Mouse (Mus musculus) CH12.LX (cell line): ENCODE results near the gene Cep350. TPM values are rescaled to one million over a fixed set of nuclear protein-coding genes. Genes with fewer than 3 reads are reported as not detected.

Source experiments
- DNase-seq: peaks from one replicate; pipeline ENCODE4 v3.0.0-alpha.2; 2013; ENCODE audit errors: extremely low read depth
- H3K27ac ChIP-seq: 2 replicates; pipeline ENCODE4 v1.5.1; 2012; ENCODE audit warnings: low read depth, mild to moderate bottlenecking, control low read depth, moderate library complexity; ENCODE audit not compliant: insufficient read depth
- H3K27me3 ChIP-seq: replicated peaks from 2 replicates; pipeline ENCODE3; 2012; ENCODE audit warnings: inconsistent platforms
- H3K36me3 ChIP-seq, 2 experiments: replicated peaks in 1 of 2; 2 replicates each; pipeline versions ENCODE3 to v1.6.1; 2012; ENCODE audit warnings: inconsistent platforms in 1 of 2, low read length in 1 of 2, mild to moderate bottlenecking in 1 of 2, mixed read lengths in 1 of 2, moderate library complexity in 1 of 2; ENCODE audit not compliant: control insufficient read depth in 1 of 2, insufficient read depth in 1 of 2
- H3K4me1 ChIP-seq, 2 experiments: 2 replicates each; pipeline ENCODE4 v1.6.1; 2012; ENCODE audit warnings: inconsistent platforms in 1 of 2, moderate library complexity in 1 of 2; ENCODE audit not compliant: insufficient read depth in 2 of 2, control insufficient read depth in 1 of 2
- H3K4me2 ChIP-seq: 2 replicates; pipeline ENCODE4 v1.6.1; 2012; ENCODE audit warnings: low read depth, mild to moderate bottlenecking, control low read depth; ENCODE audit not compliant: poor library complexity, insufficient read depth, severe bottlenecking
- H3K4me3 ChIP-seq, 3 experiments: fragments of 150-350 bp in 1 of 3; sonication (generic) in 1 of 3; replicated peaks in 1 of 3; 2 replicates each; pipeline versions ENCODE3 to v1.5.1; 2011 to 2012; ENCODE audit warnings: low read depth in 2 of 3, low read length in 2 of 3, mild to moderate bottlenecking in 2 of 3, moderate library complexity in 2 of 3, control low read depth in 1 of 3, improper control_type of control experiment in 1 of 3, inconsistent platforms in 1 of 3, mixed read lengths in 1 of 3; ENCODE audit not compliant: poor library complexity in 1 of 3
- H3K79me2 ChIP-seq: replicated peaks from 2 replicates; pipeline ENCODE4 v1.6.1; 2012; ENCODE audit warnings: mild to moderate bottlenecking, moderate library complexity; ENCODE audit not compliant: control insufficient read depth, poor library complexity, insufficient read depth, severe bottlenecking; ENCODE audit errors: extremely low read depth
- H3K9ac ChIP-seq: 2 replicates; pipeline ENCODE4 v1.6.1; 2012; ENCODE audit warnings: low read depth, mild to moderate bottlenecking, control low read depth, moderate library complexity; ENCODE audit not compliant: insufficient read depth
- H3K9me3 ChIP-seq: replicated peaks from 2 replicates; pipeline ENCODE3; 2012; ENCODE audit warnings: low read length, inconsistent platforms, mixed read lengths
- BHLHE40 ChIP-seq: IDR thresholded peaks from 2 replicates; pipeline ENCODE4 v1.6.1; 2011; ENCODE audit warnings: mild to moderate bottlenecking, low read depth, low read length, improper control_type of control experiment
- E2F4 ChIP-seq: IDR thresholded peaks from 2 replicates; pipeline ENCODE4 v1.6.1; 2011; ENCODE audit warnings: low read depth, low read length, improper control_type of control experiment; ENCODE audit not compliant: insufficient replicate concordance
- GABPA ChIP-seq: IDR thresholded peaks from 2 replicates; pipeline ENCODE4 v1.6.1; 2012; ENCODE audit warnings: low read depth, low read length, improper control_type of control experiment, inconsistent platforms; ENCODE audit not compliant: insufficient replicate concordance
- KAT2A ChIP-seq: IDR thresholded peaks from 2 replicates; pipeline ENCODE4 v1.6.1; 2012; ENCODE audit warnings: low read length, improper control_type of control experiment, inconsistent platforms; ENCODE audit not compliant: insufficient replicate concordance
- MAFK ChIP-seq: IDR thresholded peaks from 2 replicates; pipeline ENCODE4 v1.6.1; 2011; ENCODE audit warnings: low read length, improper control_type of control experiment; ENCODE audit not compliant: insufficient replicate concordance
- MAX ChIP-seq: IDR thresholded peaks from 2 replicates; pipeline ENCODE4 v1.6.1; 2011; ENCODE audit warnings: low read length, improper control_type of control experiment
- NELFE ChIP-seq: IDR thresholded peaks from 2 replicates; pipeline ENCODE4 v1.6.1; 2011; ENCODE audit warnings: low read depth, low read length, improper control_type of control experiment
- NRF1 ChIP-seq: IDR thresholded peaks from 2 replicates; pipeline ENCODE4 v1.6.1; 2014; ENCODE audit warnings: low read depth, mild to moderate bottlenecking, inconsistent platforms, low read length, improper control_type of control experiment, moderate library complexity
- POLR2A ChIP-seq: IDR thresholded peaks from 2 replicates; pipeline ENCODE4 v1.6.1; 2011; ENCODE audit warnings: low read depth, mild to moderate bottlenecking, improper control_type of control experiment, low read length
- POLR2AphosphoS2 ChIP-seq: IDR thresholded peaks from 2 replicates; pipeline ENCODE4 v1.6.1; 2011; ENCODE audit warnings: low read depth, low read length, improper control_type of control experiment
- RCOR1 ChIP-seq: conservative IDR thresholded peaks from 2 replicates; pipeline ENCODE4 v1.6.1; 2012; ENCODE audit warnings: low read depth, mild to moderate bottlenecking, inconsistent platforms, low read length, improper control_type of control experiment
- SIN3A ChIP-seq: IDR thresholded peaks from 2 replicates; pipeline ENCODE4 v1.6.1; 2012; ENCODE audit warnings: low read length, improper control_type of control experiment, inconsistent platforms
- TCF12 ChIP-seq: IDR thresholded peaks from 2 replicates; pipeline ENCODE4 v1.6.1; 2014; ENCODE audit warnings: low read depth, mild to moderate bottlenecking, inconsistent platforms, low read length, improper control_type of control experiment
- UBTF ChIP-seq: IDR thresholded peaks from 2 replicates; pipeline ENCODE4 v1.6.1; 2012; ENCODE audit warnings: low read depth, mild to moderate bottlenecking, inconsistent platforms, low read length, improper control_type of control experiment, moderate library complexity
- USF2 ChIP-seq: conservative IDR thresholded peaks from 2 replicates; pipeline ENCODE4 v1.6.1; 2011; ENCODE audit warnings: low read depth, low read length, improper control_type of control experiment
- ZC3H11A ChIP-seq: IDR thresholded peaks from 2 replicates; pipeline ENCODE4 v1.6.1; 2012; ENCODE audit warnings: low read depth, mild to moderate bottlenecking, inconsistent platforms, low read length, improper control_type of control experiment
- dilution Hi-C: fragments of 300-500 bp; cut with MboI; formaldehyde crosslinking; loops from 2 replicates; pipeline ENCODE4 v1.14.3; 2020; ENCODE audit warnings: low sequenced_read_pairs; ENCODE audit not compliant: extremely low pct_unique_long_range_greater_than_20kb, extremely low pct_ligation_motif_present
- in situ Hi-C: fragments of 300-500 bp; cut with MboI; formaldehyde crosslinking; loops from 3 replicates; pipeline ENCODE4 v1.14.3; 2019; ENCODE audit warnings: low sequenced_read_pairs, low pct_ligation_motif_present, low pct_unique_long_range_greater_than_20kb, mixed read lengths
- polyA plus RNA-seq: library from polyadenylated mRNA; unstranded; fragments of >175 nt; gene quantifications from 2 replicates; pipeline ENCODE4 v1.2.1, GENCODE M21; 2012; ENCODE audit warnings: low read depth; ENCODE audit not compliant: insufficient read length
- total RNA-seq, 2 experiments: library from RNA; depleted of rRNA; stranded (reverse); fragments of 300-350 nt in 1 of 2; fragments of >200 nt in 1 of 2; gene quantifications; 2 replicates each; pipeline ENCODE4 v1.2.3; 2012 to 2014

Gene Cep350
- total and polyA plus RNA-seq, 3 experiments = 3.5 to 8.3 (median 6.8) TPM

DNA sequence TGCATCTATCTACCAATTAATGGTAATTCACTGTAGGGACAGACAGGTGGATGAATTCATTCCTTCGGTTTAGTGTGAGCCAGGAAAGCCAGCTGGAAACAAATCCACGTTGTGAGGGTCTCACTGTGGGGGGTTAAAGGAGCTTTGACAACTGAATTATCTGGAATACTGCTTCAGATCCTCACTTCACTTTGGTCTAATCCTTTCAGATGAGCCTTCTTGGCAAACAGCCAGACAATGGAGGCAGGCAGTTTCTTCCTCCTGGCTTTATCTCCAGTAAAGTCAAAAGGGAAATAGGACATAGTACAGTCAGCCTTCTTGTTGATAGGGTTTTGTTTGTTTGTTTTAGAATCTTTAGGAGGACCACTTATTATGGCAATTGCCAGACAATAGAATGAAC lies 16.3 kb upstream of the Cep350 start:
- Histone ChIP-seq H3K27ac (no peak overlapping the region), H3K9me3 (no peaks in the 10 kb centered on the region), H3K79me2 (no peaks in the 10 kb centered on the region), H3K4me2 (no peak overlapping the region), H3K9ac (no peak overlapping the region), H3K27me3 (no peaks in the 10 kb centered on the region), H3K36me3 (no peaks in the 10 kb centered on the region), H3K4me1 (peaks cover 3 to 18% of the 10 kb centered on the region in 2 experiments; a peak in 2 of 4 replicates), H3K4me3 (no peak overlapping the region)
- in situ Hi-C loops (no loop called here), dilution Hi-C loops (no loop called here)
- TF ChIP-seq TCF12 = no peak
- no peak for TF ChIP-seq MAFK
- TF ChIP-seq POLR2A = no peak
- no peak for TF ChIP-seq BHLHE40
- no peak for TF ChIP-seq KAT2A
- no peak for TF ChIP-seq NELFE
- no peak for TF ChIP-seq USF2
- TF ChIP-seq MAX = no peak
- no peak for TF ChIP-seq RCOR1
- TF ChIP-seq UBTF = no peak
- TF ChIP-seq SIN3A = no peak
- no peak for DNase-seq

DNA sequence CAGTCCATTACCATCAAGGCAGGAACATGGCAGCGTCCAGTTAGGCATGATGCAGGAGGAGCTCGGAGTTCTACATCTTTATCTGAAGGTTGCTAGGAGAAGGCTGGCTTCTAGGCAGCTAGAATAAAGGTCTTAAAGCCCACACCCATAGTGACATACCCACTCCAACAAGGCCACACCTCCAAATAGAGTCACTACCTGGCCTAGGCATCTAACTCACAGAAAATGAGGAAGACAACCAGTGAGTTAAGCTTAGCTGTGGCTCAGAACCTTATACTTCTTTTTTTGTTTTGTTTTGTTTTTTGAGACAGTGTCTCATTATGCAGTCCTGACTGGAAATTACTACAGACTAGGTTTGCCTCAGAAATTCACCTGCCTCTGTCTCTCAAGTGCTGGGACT lies 14.6 kb upstream of the Cep350 start:
- no peak for DNase-seq
- in situ Hi-C loops (no loop called here), dilution Hi-C loops (no loop called here)
- Histone ChIP-seq H3K4me1 (peaks cover 3 to 20% of the 10 kb centered on the region in 2 experiments; a peak in 2 of 4 replicates), H3K27ac (no peak overlapping the region), H3K79me2 (no peaks in the 10 kb centered on the region), H3K4me2 (no peak overlapping the region), H3K9me3 (no peaks in the 10 kb centered on the region), H3K27me3 (no peaks in the 10 kb centered on the region), H3K36me3 (no peaks in the 10 kb centered on the region), H3K4me3 (no peak overlapping the region), H3K9ac (no peak overlapping the region)
- TF ChIP-seq GABPA (no peak), ZC3H11A (no peak), E2F4 (no peak), POLR2AphosphoS2 (no peak), TCF12 (no peak), NRF1 (no peak)
